Mouse (Mus musculus) kidney, postnatal 4 days (tissue): ENCODE results near the gene Olfml3.
A peak's percentile ranks its signal among the peaks of the same experiment; 100 is the strongest.

Experiments used
- DNase-seq, 2 experiments: peaks; one replicate each; pipeline ENCODE4 v3.0.0; 2021; ENCODE audit warnings: mixed read lengths in 2 of 2

Olfml3 gene

DNA sequence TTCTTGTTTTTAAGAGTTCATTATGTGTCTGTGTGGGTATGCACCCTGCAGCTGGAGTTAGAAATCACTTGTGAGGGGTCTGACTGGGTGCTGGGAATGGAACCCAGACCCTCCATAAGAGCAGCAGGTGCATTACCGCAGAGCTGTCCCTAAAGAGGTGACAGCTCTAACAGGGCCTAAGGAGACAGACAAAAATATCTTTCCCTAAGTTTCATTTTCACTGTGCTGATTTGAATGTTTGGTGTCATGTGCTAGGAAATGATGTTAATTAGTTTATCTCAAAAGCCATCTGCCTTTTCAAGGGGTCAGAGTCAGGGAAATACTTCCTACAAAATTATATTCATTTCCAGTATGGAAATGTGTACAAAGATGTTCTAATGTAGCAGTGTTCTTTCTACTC lies 1.5 kb upstream of the Olfml3 start, which contains the start of gene Gm10964:
TSS of gene Gm10964 (plus strand) at position 38 of the 400 bp plus-strand sequence.
- no peak for DNase-seq

DNA sequence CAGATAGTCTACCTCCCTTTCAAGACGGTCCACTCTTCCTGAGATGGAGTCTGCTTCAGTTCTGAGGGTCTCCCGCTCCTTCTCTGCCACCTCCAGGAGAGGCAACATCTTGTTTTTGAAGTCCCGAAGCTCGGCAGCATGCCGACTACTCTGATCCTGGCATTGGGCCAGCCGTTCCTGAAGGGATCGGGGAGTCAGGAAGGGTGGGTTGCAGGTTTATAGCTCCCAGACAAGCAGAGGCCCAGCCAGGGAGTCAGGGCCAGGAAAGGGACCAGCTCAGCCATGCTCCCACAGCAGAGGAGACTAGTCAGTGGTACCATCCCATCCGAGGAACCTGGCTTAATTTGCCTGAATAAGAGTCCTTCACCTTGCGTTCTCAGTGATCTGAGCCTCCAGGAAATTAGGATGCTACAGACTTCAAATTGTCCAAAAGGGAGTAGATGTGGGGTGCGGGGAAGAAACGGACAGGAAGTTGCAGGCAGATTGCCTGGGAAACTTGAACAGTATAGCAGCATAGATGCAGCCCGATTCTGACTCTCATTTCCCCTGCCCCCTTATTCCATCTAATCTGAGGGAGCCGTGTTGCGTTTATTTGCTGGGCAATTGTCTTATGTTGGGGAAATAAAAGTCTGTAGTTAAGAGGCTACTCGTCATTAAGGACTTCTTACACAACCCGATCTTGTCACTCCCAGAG lies 593 bp downstream of the Olfml3 start:
- peak; percentile 72 to 75 for DNase-seq

GRCm38 (mm10) chr3:103735776-103736600 lies 1.8 kb downstream of the Olfml3 start:
- peak in 1 of 2 experiments; percentile 14 for DNase-seq

DNA sequence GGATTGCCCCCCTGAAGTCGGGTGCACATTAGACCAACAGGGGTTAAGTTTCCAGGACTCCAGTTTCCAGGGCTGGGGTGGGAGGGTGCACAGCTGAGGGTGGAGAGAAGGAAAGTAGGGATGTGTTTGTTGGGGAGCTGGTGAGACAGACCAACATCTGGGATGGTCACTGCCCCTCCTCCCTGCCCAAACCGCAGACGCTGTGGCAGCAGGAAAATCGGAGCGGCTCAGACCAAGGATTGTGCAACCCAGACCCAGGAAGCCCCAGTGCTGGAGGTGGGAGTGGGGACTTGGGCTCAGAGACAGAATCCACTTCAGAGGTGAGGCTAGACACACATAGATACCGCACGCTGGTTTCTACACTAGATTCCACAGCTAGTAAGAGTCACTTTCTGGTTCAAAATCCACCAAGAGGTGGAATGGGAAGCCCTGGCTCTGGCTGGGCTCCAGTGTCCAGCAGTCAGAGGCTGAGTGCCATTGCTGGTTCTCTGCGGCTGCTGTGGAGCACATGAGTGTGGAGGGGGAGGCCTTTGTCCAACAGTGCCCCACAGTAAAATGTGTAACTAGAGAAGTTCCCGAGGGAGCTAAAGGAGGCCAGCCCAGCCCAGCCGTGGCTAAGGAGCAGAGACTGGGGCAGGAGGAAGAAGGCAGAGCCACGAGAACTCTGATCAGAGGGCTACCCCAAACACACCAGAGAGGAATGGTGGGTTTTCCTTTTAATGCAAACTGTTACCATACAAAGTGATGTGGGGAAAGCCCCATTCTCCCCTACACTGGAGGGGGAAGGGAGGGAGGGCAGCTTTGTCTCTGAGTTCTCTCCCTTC lies 2.9 kb downstream of the Olfml3 start:
- peak; percentile 46 to 54 for DNase-seq

- peak in 1 of 2 experiments; percentile 27 for DNase-seq
Observed at GRCm38 (mm10) chr3:103733799-103734695, 3.8 kb downstream of the Olfml3 start.

DNA sequence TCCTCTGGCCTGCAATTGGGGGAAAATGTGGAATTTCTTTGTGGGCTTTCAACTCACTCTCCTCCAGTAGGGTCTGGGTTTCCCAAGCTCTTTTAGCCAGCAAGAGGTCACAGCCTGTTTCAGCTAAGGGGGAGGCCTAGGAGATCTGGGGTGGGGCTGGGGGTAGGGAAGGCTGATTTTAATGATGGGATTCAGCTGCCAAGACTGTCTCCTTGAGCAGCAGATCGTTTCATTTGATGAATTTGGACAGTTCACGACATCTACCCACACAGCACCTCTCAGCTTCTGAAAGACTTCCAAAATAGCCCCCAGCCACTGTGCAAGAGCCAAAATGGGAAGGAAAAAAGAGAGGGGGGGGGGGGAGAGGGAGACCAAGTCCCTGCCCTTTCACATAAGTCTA lies 4.6 kb downstream of the Olfml3 start:
- DNase-seq = peak; percentile 24 to 31

DNA sequence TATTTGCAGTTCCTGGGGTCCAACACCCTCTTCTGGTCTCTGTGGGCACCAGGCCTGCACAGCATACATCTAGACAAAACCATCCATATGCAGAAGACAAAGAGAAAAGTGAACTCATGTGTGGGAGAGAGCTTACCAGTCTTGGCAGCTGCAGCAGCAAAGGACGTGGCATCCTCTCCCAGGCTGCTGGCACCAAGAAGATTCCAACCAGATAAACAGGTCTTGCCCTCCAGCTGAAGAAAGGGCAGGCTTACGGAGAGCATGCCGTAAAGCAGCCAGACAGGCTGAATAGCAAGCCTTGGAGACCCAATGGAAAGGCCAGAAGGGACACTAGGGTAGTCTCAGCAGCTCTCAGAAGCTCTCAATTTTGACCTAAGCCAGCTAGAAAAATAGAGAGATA lies 5.7 kb downstream of the Olfml3 start:
- no peak for DNase-seq

DNA sequence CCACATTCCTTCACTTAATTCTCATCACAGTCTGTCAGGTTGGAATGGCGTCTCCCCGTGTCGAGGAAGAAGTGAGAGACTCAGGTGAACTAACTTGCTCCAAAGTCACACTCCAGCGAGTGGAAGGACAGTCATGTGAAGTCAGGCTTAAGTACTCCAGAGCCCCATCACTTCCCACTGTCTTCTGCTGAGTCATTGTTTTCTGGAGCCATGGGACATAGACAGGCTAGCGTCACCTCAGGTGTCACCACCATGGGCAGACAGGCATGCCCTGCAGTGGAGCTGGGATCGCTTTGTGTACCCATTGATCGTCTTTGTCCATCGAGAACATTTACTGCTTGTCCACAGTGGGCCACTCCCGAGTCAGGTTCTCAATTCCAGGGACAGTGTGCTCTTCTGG lies 8.0 kb downstream of the Olfml3 start:
- DNase-seq = no peak

DNA sequence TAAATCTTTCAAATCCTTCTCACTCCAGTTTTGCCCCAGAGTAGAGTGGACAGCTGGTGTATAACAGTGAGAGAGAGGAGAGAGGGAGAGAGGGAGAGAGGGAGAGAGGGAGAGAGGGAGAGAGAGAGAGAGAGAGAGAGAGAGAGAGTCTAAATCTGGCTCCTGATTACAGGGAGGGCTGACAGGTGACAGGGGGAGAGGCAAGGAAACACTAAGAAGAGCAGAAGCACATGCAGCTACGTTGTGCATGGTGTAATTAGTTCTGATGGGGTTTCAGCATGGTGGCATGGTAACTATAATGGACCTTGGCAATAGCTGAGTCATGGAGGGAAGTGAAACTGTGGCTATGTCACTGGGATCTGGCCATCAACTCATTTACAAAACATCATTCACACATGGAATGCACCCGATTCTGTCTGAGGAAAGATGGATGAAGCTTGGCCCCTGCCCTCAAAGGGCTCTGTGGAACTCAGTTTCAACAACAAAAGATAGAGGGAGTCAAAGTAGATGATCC lies 9.9 kb downstream of the Olfml3 start:
- DNase-seq = no peak

DNA sequence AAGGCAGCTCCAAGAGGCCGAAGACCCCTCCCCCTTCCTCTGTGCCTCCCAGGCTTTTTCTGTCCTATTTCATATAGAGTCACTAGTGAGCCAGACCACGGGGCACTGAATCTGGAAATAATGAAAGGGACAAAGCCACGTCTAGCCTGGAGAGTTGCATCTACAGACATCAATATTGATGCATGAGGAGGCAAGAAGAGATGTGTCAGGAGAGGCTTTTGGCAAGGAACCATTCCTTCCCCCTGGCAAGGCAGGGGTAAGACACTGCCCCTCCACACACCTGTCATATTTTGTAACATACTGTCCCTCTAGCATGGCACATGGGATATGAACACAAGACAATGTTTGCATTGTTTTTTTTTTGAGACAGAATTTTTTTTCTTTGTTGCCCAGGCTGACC lies 11.2 kb downstream of the Olfml3 start:
- no peak for DNase-seq

GRCm38 (mm10) chr3:103724137-103724536 lies 13.7 kb downstream of the Olfml3 start:
- peak in 1 of 2 experiments; percentile 18 for DNase-seq

- DNase-seq = no peak
Observed at GRCm38 (mm10) chr3:103718728-103719127, 19.1 kb downstream of the Olfml3 start.

GRCm38 (mm10) chr3:103716774-103717760 lies 20.7 kb downstream of the Olfml3 start:
- DNase-seq = peak; percentile 46 to 56

DNA sequence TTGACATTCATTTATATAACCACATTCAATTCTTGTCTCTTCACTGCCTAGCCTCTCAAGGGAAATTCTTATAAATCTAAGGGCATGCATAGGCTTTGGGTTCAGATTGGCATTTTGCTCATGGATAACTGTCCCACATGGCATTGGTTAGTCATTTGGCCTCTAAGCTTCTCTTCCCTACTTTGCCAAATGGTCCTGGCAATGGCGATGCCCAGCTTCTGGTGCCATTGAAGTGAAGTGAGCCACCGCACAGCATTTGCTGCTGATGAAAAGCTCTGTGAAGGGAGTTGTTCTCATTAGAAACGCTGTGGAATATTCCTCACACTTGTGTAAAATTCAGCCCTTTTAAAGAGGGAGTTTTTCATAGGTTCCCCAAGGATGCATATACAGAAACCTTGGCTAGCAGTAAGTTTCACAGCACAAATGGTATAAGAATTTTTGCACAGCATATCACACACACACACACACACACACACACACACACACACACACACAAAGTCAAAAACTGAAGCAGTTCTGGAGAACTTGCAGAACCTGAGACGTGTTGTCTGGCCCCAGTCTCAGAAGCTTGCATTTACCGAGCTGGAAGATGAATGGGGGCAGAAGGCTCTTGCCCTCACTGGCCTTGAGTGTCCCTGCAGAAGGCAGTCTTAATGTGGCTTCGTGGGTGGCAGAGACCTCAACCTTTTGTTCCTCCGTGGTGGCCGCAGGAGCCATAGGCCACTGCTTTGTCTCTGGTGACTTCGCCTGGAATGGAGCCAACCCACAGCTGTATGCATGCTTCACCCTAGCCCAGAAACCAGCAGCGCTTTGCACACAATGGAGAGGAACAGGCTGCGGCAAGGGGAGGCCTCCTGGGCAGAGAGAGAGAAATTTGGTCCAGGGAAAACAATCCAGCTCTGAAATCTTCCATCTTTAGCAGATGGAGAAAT lies 21.8 kb downstream of the Olfml3 start:
- peak; percentile 81 to 85 for DNase-seq

GRCm38 (mm10) chr3:103714942-103715341 lies 22.9 kb downstream of the Olfml3 start:
- no peak for DNase-seq

GRCm38 (mm10) chr3:103714236-103714875 lies 23.4 kb downstream of the Olfml3 start:
- DNase-seq = no peak

DNA sequence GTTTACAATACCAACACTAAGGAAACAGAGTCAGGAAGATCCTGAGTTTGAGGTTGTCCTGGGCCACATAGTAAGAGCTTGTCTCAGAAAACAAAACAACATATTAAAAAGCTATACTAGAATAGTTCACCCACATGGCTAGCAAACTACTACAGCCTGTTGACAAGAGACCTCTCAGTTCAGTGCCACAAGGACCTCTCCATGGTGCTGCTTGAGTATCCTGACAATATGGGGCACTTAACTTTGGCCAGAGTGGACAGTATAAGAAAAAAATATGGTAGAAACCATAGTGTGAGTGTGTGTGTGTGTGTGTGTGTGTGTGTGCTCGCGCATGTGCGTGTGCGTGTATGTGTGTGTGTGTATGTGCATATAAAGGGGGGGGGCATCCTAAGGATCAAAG lies 25.6 kb downstream of the Olfml3 start:
- DNase-seq = peak; percentile 50 to 60

- DNase-seq = no peak
Observed at GRCm38 (mm10) chr3:103709470-103710040, 28.2 kb downstream of the Olfml3 start.
